Mouse (Mus musculus): Measurements from ENCODE around the gene Hoxc13.

Hoxc13 gene

DNA sequence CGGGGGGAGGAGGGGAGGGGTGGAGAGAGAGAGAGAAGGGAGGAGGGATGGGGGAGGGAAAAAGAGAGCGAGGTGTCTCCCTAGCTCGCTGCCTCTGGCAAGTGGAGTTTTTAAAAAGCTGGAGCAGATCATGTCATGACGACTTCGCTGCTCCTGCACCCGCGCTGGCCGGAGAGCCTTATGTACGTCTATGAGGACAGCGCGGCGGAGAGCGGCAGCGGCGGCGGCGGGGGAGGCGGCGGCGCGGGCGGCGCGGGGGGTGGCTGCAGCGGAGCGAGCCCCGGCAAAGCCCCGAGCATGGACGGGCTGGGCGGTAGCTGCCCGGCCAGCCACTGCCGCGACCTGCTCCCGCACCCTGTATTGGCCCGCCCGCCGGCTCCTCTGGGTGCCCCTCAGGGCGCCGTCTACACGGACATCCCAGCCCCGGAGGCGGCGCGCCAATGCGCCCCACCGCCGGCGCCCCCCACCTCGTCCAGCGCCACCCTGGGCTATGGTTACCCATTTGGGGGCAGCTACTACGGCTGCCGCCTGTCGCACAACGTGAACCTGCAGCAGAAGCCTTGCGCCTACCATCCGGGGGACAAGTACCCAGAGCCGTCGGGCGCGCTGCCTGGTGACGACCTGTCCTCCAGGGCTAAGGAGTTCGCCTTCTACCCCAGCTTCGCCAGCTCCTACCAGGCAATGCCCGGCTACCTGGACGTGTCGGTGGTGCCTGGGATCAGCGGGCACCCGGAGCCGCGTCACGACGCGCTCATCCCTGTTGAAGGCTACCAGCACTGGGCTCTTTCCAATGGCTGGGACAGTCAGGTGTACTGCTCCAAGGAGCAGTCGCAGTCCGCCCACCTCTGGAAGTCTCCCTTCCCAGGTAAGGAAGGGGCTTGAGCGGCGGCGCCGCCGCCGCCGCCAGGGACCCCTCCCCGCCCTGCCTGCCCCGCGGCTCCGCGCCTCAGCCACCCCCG, at the start of gene Hoxc13:
Gene Hoxc13, plus strand, starts transcription at position 51 of the 959 bp plus-strand sequence.
- in situ Hi-C loops (cut with MboI, MseI), result no loop called here

DNA sequence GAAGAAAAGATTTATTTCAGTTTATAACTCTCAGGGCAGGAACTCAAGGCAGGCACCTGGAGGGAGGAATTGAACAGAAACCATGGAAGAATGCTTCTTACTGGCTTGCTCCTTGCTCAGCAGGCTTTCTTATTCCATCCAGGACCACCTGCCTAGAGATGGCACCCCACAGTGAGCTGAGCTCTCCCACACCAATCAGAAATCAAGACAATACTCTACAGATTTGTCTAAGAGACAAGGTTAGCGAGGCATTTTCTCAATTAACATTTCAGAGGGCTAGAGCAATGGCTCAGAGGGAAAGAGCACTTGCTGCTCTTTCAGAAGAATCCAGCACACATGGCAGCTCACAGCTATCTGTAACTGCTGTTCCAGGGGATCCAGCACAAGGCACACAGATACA, 35.1 kb upstream of the Hoxc13 start:
- in situ Hi-C loops (cut with MboI, MseI), result no loop called here

DNA sequence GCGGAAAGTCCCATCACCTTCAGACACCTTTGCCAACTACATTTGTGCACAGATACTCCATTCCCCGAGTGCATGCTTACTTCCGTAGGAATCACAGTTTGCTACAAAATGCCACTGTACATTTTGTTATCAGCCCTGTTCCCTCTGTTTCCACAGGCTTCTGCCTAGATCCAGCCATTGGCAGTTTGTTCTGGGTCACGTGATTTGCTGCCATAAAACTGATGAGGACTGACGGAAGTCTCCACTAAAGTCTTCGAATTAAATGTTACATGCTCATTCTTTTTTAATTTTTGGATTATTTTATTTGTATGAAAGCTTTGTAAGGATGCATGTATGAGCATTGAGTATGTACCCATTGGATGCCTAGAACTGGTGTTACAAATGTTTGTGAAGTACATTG, 25.8 kb upstream of the Hoxc13 start:
- in situ Hi-C loops (cut with MboI, MseI), result no loop called here

DNA sequence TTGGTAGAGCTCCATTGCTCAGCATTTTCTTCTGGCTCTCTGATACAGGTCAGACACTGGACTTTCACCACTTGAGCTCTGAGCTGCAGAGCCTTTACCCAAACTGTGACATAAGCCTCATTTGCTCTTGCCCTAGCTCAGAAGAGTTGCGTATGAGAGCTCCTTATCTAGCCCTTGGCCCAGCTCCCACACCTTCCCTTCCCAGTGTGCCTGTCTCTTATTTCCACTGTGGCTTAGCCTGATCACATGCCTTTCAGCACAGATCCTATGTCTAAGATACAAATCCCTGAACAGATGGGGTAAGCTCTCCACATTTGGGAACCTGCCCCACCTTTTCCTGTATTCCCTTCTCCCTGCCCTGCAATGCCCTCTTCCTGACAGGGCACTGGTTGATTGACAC, 16.0 kb upstream of the Hoxc13 start:
- in situ Hi-C loops (cut with MboI, MseI), result no loop called here

DNA sequence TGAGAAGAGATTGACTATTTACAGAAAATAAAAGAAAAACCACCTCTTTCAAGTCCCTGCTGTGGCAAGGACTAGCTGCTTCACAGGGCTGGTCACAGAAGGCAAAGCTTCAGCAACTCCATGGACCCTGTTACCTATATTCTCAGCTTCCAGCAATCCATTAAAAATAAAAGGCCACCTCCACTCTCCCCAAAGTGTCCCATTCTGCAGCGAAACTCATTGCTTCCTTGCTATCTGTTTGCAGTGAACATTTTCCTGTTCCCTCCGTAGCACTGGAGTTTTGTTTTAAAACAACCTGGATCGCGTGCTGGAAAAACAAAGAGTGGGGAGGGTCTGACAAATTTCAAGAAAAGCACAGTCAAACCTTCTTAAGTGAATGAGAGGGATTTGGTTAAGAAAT, 11.4 kb upstream of the Hoxc13 start:
- in situ Hi-C loops (cut with MboI, MseI), result no loop called here

DNA sequence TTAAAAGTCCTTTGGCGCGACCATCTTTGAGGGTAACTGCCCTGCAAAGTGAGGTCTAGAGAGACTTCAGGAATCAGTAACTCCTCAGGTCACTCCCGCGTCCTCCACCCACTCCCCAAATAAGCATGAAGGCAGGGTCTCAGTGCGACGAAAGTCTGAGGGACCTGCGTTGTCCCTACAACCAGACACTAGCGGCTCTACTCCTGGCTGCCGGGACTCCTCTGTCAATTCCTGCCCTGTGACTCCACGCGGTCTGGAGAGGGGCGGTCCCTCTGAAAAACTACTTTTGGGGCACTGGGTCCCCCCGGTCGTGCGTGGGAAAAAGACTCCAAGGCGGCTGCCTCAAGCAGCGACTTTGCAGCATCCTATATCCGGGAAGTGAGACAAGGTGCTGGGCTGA, 10.9 kb upstream of the Hoxc13 start:
- in situ Hi-C loops (cut with MboI, MseI), result loop anchor here in 1 of 2 experiments (10.0 kb wide), 1 partner anchor 1995 kb away; no protein-coding TSS in a partner anchor

DNA sequence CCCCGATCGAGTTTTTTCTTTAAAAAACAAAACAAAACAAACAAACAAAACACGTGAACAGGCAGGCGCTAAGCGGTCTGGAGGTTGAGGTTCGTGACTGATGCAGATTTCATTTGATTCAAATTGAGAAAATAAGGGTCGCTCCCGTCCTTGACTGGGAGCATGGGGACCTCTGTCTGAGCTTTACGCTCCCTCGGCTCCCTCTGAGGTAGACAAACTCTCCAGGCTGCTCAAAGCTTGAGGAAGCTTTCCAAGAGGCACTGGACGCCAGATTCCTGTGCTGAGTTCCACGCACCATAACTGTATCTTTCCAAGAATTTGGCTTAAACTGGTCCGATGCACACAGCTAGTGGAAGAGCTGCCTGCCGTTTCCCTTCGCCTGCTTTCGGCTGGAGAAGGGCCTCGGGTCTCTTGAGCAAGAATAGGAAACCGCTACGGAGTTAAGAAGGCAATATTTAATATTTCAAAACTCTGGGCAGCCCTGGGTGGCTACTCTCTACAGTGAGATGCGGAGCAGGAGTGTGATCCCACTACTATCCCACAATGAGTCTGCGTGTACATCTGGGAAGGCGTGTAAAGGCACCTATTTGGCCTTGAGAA, 10.3 kb upstream of the Hoxc13 start:
- in situ Hi-C loops (cut with MboI, MseI), result loop anchor here in 1 of 2 experiments (10.0 kb wide), 1 partner anchor 1996 kb away; no protein-coding TSS in a partner anchor

DNA sequence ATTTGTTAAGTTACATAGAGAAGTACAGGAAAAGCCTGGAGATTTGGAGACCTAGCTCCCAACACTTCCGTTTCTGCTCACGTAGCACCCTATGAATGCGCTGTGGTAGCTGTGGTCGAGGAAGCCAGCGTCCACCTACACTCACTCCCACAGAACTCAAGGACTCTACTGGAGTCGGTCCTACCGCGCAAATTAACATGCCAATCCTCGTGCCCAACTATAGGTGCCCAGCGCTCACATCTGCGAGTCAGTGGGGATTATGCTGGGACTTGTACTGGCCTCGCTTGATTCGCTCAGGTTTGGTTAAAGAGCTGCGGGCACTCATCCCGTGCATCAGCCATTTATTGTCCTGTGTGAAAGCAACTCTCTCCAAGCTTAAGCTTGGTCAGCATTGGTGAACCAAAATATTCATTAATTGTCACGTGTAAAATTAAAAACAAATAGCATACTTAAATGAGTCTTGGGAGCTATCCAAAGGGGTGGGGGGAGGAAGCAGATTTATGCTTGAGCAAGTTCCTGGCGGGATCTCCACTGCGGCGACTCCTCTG, 7.8 kb upstream of the Hoxc13 start:
- in situ Hi-C loops (cut with MboI, MseI), result loop anchor here in 1 of 2 experiments (10.0 kb wide), 1 partner anchor 1998 kb away; no protein-coding TSS in a partner anchor

DNA sequence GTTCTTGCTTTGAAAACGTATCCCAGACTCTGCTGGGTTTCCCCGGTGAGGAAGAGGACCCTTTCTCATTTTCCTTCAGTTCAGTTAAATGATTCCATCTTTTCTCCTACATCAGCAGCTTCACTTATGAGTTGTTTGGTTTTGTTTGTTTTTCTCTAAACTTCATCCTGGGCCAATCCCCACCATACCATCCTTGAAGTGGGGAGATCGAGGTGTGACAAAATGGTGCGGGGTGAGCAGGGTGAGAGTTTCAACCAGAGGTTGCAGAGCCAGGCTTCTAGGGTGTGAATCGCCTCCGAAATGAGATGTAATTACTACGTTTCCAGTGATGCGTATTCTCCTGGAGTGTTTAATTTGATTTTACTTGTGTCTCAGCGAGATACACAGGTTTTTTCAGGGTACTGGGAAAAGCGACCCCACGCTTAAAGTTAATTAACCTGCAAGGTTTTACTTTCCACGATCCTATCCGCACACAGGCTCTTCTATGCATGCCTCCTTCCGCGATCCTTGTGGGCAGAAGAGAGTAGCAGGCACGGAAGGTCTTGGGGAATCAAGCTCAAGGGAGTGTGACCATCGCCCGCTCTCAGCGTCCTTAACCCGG, 2.8 kb upstream of the Hoxc13 start:
- in situ Hi-C loops (cut with MboI, MseI), result loop anchor here in 1 of 2 experiments (10.0 kb wide), 1 partner anchor 2003 kb away; no protein-coding TSS in a partner anchor

DNA sequence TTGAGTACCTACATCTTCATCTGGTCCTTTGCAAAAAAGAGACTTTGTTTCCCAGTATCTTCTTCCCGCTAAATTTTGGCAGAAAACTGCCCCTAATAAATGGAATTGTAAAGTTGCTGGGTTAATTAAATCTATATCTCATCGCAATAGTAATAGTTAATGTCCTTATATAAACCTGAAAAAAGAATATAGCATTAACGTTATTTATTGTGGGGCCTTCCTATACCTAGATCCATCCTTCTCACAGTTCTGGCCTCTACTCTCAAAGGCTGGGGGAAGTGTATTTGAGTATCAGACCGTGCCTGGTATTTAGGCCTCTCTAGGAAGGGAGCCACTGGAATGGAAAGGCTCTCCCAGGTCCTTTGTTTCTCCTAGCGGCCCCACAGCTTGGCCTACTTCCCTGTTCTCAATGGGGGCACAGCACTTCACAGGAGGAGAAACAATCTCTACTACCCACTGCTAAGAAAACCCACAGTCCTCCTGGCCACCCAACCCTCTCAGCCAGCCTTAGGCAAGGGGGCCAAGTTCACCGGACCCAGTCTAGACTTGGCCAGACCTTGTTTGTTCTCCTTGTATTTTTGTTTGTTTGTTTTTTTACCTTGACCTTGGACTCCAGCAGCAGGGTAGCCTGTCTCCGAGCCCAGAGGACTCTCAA, 2.2 kb upstream of the Hoxc13 start:
- in situ Hi-C loops (cut with MboI, MseI), result loop anchor here in 1 of 2 experiments (10.0 kb wide), 1 partner anchor 2004 kb away; no protein-coding TSS in a partner anchor

DNA sequence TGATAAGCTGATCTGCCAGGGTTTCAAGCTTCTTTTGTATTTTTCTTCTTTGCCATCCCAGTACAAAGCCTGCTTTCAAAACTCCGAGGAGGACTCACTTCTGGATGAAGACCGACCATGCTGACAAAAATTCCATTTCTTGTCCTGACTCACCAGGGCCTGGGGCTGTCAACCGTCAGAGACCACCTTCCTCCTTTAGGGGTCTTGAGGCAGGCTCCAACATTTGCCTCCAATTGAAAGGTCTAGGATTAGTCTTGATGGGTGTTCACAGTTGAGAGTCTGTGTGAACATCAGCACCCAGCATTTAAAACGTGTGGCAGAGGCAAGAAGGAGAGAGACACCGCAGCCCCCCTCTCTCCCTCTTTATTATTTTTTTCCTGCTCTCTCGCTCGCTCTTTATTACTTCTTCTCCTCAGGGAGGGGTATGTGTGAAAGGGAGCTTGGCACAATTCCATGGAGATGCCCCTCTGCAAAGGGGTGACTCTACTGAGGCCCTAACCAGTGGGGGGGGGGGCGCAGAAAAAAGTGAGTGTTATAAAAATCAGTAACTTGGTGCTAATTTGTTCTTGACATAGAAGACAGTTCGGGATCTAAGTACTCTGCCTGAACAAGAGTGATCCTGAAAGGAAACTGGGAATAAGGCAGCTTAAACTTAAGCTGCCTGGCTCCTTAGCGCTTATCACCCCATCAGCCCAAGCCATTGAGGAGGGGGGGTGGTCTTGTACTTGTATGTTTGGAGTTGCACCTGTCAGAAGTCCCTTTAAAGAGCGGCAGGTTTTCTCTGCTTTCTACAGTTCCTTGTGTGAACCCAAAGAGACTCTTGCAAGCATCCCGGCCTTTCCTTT, 1.3 kb upstream of the Hoxc13 start:
- in situ Hi-C loops (cut with MboI, MseI), result loop anchor here in 1 of 2 experiments (10.0 kb wide), 1 partner anchor 2005 kb away; no protein-coding TSS in a partner anchor

DNA sequence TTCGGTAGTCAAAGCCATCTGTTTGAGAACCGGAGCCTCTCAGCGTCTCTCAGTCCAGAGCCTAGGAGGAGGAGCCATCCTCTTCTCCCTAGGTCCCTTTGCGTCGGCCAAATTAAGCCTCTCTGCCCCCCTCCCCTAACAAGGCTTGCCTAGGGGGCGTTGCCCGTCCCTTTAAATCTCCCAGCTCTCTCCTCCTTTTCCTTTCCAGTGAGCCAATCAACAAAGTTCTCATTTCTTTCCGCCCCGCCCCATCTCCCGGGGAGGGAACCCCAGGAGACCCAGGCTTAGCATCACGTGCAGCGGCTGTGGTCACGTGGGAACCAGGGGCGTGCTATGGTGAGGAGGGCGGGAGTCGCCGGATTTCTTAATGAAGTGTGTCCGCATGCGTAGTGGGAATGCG, 284 bp upstream of the Hoxc13 start:
- in situ Hi-C loops (cut with MboI, MseI), result no loop called here

DNA sequence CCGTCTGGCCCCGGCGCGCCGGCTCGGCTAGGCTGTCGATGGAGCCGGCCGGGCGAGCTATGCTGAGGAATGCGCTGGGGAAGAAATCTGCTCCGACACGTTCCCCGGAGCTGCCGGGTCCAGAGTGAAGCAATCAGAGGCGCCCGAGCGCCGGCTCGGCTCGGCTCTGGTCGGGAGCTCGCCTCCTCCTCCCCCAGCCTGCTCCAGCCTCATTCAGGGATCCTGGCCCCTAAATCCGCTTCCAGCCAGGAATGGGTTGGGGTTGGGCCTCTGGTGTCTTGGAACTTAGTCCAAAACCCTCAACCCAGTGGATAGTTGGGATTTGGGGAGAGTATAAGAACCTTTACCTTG, 1.1 kb downstream of the Hoxc13 start:
- in situ Hi-C loops (cut with MboI, MseI), result no loop called here

DNA sequence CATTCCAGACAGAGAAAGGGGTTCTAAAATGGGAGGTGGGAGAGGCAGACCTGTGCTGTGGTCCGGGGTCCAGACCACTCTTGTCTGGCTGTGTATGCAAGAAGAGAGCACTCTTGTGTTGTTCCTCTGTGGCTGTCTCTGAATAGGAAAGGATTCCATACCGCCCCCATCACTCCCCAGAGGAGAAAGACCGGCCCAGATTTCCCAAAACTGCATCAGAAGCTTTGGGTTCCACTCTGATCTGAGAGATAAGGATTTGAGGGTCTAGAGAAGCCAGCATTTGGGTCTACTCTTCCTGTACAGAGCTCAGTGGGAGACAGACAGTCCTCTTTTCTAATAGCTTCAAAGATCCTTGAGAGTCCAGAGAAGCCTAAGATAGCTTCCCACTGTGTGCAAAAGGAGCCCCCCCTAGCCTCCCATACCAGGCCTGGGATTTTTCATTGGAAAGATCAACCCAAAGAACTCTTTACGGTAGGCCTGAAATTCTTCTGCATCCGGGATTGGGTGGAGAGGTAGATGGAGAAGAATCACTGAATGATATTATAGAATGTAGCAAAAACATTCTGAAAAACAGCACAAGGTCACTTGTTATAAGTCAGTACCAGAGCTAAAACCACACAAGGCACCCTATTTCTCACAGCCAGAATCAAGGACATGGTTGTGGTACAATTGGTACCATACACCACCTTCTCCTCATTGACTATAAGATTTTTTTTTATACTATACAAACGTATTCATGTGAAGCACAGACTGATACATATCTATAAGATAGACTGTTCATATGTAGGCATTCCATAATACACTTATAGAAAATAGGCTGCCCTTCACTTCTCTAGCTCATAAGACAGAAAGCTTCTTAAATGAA, 2.0 kb downstream of the Hoxc13 start:
- in situ Hi-C loops (cut with MboI, MseI), result no loop called here

DNA sequence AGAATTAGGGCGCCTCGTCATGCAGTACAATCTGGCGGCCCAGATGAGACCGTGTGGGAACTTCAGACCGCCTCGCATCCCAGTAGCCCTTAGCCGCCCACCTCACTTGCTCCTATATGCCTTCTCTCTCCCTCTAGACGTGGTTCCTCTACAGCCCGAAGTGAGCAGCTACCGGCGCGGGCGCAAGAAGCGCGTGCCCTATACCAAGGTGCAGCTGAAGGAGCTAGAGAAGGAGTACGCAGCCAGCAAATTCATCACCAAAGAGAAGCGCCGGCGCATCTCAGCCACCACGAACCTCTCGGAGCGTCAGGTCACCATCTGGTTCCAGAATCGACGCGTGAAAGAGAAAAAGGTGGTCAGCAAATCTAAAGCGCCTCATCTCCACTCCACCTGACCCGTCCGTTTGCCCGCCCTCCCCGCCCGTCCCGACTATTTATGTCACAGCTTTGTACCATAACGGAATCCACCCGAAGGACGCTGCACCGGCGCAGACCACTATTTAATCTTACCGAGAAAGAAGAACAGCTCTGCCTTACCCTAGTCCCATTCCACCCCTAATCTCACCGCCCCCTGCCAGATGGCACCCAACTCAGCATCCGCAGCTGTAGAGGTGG, 6.2 kb downstream of the Hoxc13 start:
- in situ Hi-C loops (cut with MboI, MseI), result no loop called here

DNA sequence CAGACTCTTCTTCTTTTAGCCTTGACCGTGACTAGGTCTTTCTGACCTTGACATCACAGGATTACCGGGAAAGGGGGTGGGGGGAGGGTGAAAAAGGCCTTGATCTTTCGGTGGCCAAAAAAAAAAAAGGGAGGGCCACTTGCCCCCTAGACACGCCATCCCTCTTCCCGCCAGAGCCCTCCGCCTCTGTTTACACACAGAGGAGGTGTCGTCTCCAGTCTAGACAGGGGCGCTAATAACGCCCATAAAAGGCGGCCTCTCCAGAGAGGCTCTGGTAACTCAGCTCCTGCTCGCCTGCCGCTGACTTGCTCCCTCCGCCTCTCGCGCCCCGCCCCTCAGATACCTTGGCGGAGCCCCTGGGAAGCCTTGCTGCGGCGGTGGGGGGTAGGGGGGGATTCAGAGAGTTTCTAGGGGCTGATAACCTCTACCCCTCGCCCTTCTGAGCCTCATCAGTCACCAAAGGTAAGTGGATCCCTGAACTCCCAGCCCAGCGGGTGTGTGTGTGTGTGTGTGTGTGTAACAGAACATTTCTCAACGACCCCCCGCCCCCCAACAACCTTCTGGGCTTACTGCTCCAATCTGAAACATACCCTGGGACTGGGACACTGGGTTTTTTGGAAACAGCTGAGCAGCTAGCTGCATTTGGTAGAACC, 10.9 kb downstream of the Hoxc13 start:
- in situ Hi-C loops (cut with MboI, MseI), result no loop called here

DNA sequence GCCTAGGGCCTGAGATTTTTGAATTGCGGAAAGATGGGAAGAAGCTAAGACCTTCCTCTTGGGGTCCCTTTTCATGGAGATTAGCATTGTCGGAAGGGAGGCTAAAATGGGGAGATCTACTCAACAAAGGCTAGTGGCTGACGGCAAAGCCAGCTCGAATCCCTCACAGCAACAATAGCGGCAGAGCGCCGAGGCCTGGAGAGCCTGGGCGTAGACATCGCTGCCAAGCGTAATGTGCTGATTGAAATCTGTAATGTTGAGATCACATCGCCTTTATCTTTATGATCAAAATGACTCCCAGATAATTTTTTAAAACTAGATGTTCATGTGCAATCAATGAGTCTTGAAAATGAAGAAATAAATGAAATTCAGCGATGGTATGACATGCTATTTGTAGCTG, 13.5 kb downstream of the Hoxc13 start:
- in situ Hi-C loops (cut with MboI, MseI), result no loop called here

DNA sequence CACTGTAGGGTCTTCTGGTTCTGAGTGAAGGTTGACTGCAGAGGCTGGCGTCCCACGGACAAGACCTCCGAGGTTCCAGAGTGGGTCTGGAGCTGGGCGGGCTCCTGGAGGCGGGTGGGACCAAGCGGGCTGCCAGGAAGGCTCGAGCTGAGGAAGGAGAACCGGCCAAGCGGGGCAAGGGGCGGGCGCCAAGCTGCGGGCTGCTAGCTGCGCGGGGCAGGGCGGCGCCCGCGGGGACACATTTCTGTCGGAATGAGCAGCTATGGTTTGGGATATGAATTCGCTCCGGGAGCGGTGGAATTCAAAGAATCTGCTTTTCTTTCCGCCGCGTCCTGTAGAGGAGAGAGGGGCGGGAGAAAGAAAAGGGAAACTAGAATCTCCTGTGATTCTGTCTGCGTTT, 14.0 kb downstream of the Hoxc13 start:
- in situ Hi-C loops (cut with MboI, MseI), result no loop called here

Data from T-helper 17 cell (primary cell).